Mouse (Mus musculus) kidney, adult 2 months (tissue): ENCODE results near the gene Gal3st3.

Experiments
- CTCF ChIP-seq: fragments of 200-500 bp; conservative IDR thresholded peaks from 2 replicates; pipeline ENCODE4 v1.5.1; 2011; ENCODE audit warnings: low read depth, mild to moderate bottlenecking, control low read depth, low read length, moderate library complexity, mixed read lengths; ENCODE audit not compliant: insufficient read depth, insufficient read length
- POLR2A ChIP-seq: fragments of 200-500 bp; IDR thresholded peaks from one replicate; pipeline ENCODE4 v1.6.1; 2011; ENCODE audit warnings: low read depth, low read length, control low read depth

DNA sequence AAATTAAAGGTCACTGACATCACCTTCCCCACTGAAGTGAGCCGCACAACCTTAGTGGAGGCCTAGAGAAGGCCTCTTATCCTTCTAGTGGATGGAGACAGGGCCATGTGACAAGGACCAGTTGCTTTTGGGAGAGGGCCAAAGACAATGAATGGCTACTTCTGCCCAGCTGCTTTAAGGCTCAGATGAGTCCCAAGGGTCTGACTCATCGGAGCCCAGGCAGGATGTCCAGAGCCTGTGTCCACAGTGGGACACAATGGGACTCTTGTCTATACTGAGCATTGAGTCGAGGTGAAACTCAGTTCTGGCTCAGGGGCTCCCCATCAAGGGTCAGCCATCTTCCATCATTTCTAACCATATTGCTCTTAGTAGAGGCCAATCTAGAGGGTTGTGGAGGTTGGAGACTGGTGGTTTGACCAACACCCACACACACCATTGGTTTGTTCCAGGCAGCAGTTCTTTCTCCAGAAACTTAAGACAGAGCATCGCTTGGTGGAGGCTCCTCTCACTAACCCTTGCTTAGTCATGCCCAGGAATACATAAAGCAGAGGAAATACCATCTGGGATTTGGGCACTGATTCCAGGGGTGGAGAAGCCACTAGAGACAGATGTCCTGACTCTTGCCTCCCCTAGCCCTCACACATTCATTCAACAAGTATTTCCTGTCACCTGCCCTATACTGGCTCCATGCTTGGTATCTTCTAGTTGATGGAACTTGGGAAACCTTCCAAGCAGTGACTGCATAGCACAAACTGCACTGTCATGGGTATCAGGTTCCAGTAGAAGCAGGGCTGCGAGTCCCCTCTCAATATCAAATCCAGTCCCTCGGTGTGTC, 47.4 kb downstream of the Gal3st3 start:
- no peak for TF ChIP-seq CTCF
- no peak for TF ChIP-seq POLR2A
